Mouse (Mus musculus): ENCODE data around the gene Sorbs1.

Gene Sorbs1

GRCm38 (mm10) chr19:40259485-40259884, 254.1 kb downstream of the Sorbs1 start:
- no peak for DNase-seq (ENCODE audit: low spot score)

GRCm38 (mm10) chr19:40257396-40257795, 256.2 kb downstream of the Sorbs1 start:
- peak; percentile 56 for DNase-seq (ENCODE audit: low spot score)

- no peak for DNase-seq (ENCODE audit: low spot score)
Measured at GRCm38 (mm10) chr19:40256376-40257050, 257.1 kb downstream of the Sorbs1 start.

DNA sequence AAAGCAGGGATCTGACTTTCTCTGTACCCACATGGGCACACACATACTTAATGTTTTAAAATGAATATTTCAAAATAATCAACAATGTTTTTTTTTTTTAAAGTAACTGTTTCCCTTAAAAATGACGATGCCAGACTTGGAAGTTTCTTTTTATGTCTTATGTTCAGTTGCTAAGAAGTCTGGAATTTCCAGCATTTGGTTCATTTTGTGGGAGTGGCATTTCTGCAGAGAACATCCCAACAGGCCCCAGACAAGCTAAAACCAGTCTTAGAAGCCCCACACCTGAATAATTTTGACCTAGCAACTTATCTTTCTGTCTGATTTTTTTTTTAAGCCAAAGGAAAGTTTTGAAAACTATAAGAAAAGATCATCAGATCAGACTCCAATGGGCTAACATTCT, 258.0 kb downstream of the Sorbs1 start:
- DNase-seq (ENCODE audit: low spot score): no peak

- DNase-seq (ENCODE audit: low spot score): no peak
Measured at GRCm38 (mm10) chr19:40254741-40255140, 258.8 kb downstream of the Sorbs1 start.

- no peak for DNase-seq (ENCODE audit: low spot score)
Measured at GRCm38 (mm10) chr19:40253768-40254167, 259.8 kb downstream of the Sorbs1 start.

DNA sequence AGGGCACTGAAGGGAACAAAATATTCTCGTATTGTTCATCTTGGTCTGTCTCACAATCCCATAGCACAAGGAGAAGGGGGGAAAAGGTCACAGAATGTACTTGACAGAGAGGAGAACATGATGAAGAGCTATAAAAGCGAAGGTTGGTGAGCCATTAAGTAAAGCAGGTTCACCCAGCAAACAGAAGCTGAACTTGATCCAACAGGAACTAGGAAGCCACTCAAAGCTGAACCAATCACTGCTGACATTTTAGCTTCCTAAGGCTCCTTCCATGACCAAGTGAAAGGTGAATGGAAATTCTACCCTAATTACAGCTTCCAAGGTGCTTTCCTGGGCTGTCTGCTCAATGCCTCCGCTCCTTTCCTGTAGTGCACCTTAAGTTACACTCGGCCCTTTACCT, 262.5 kb downstream of the Sorbs1 start:
- peak; percentile 34 for DNase-seq (ENCODE audit: low spot score)

DNA sequence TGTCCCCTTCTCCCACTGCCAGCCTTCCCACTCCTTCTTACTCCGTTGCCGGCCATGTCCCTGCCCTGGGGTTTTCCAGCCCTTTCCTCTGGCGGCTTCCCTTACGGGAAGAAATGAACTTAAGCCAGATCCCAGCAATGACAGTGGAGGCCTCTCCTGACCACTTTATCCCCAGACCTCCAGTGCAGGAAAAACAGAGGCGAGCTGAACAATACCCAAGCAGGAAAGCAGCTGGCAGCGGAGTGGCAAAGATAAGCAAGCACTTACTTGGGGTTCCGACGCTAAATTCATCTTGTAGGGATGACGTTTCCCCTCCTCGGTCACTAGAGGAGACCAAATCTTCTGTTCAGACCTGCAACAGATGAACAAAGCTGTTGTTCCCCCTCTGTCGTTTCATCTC, 264.2 kb downstream of the Sorbs1 start:
- DNase-seq (ENCODE audit: low spot score): peak; percentile 66

- DNase-seq (ENCODE audit: low spot score): no peak
Measured at GRCm38 (mm10) chr19:40248476-40248875, 265.1 kb downstream of the Sorbs1 start.

DNA sequence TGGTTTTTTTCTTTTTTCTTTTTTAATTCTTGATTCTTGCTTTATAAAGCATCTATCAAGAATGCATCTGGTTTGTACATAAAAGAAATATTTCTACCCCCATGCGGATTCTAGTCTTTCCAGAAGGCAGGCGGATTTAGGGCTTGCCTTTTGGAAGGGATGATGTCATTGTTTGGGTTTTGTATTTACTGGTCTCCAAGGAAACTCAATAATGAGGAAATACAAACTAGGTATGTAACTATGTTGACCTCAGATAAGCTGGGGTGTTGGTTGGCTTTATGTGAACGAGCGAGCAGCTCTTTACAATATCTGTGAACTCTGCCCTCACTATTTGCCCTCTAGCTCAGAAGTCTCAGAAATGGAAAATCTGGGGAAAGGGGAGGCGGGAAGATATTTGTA, 266.3 kb downstream of the Sorbs1 start:
- DNase-seq (ENCODE audit: low spot score): peak; percentile 80

DNA sequence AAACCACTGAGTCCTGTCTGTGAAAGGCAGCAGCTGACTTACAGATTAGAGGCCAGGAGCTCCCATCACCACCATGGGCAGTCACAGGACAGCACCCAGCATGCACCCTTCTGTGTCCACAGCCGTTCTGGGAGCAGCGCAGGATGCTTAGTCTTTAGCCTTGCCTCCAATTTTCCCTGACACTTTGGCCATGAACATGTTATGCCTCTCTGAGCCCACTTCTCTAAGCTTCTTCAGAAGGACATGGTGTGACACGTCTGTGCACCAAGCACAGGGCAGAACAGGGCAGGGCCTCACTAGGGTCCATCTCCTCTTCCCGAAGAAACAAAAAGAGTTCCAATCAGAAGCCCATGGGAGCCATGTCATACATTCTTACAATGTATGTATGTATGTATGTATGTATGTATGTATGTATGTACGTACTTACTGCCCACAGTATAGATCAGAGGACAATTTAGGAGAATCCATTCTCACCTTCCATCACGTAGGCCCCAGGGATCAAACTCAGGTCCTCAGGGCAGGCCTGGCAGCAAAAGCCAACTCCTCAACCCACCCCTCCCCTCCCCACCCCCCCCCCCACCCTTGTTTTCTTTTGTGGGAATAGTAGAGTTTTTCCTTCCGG, 266.8 kb downstream of the Sorbs1 start:
- DNase-seq (ENCODE audit: low spot score): no peak

All from lung, postnatal 25 days (tissue).